Comparison of ENCODE assay signal across 12 mouse cellular contexts in the genomic region with DNA sequence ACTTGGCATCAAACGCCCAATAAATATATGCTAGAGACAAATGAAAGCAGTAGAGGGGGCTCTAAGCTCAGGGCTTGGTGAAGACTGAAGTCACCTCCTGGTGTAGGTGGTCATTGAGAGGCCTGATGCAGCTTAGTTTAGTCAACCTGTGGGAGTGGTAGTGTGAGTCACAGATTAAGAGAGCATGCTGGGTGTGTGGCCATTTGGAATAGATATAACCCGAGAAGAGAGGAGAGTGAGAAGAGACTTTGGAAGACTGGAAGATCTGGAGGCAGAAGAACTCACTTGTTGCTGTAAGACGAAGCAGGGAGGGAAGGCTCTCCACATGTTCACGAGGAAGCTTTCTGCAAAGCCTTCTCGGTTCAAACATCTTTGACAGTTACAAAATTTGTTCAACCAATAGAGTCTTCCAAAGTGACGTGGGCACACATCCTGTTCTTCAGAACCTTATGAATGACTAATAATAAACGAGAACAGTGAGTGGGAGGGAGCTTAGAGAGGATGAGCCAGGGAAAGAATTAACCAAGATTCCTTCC.
DNase-seq lines count a peak whose midpoint lies in the region; ATAC-seq and TF ChIP-seq lines count a peak whose summit lies in the region.
"Had no signal": no experiment of that assay in that cellular context is flagged by ENCODE, and none has a peak within 500 bp of the region (broad histone marks: within the 10 kb centered on the region; RNA-seq: fewer than 3 reads in every experiment).

No protein-coding gene starts in this region.

- H3K4me1 ChIP-seq in heart, postnatal 0 days (ENCODE audit: control insufficient read depth, insufficient read depth): no peaks in the 10 kb centered on the region
- H3K4me1 ChIP-seq in cortical plate, adult 2 months (ENCODE audit: control insufficient read depth, insufficient read depth, low read length): peaks cover 2% of the 10 kb centered on the region; the same call in 1 of the 2 replicates
- no peaks in the 10 kb centered on the region for H3K4me1 ChIP-seq in stomach, postnatal 0 days (replicated peaks; ENCODE audit: control insufficient read depth, insufficient read depth)
- no peaks in the 10 kb centered on the region for H3K4me1 ChIP-seq in hindbrain, embryonic 11.5 days (replicated peaks; ENCODE audit: control insufficient read depth, insufficient read depth, low read length)
- H3K4me1 ChIP-seq: embryonic facial prominence, embryonic 15.5 days; heart, embryonic 13.5 days; lung, embryonic 15.5 days had no signal

- H3K9me3 ChIP-seq in heart, postnatal 0 days (replicated peaks; ENCODE audit: control insufficient read depth, low read length): no peaks in the 10 kb centered on the region
- no peaks in the 10 kb centered on the region for H3K9me3 ChIP-seq in stomach, postnatal 0 days (ENCODE audit: control insufficient read depth, low read length)
- no peaks in the 10 kb centered on the region for H3K9me3 ChIP-seq in hindbrain, embryonic 11.5 days (ENCODE audit: control insufficient read depth, low read length)
- H3K9me3 ChIP-seq: embryonic facial prominence, embryonic 15.5 days; heart, embryonic 13.5 days; lung, embryonic 15.5 days had no signal

- peaks cover 33% of the 10 kb centered on the region for H3K36me3 ChIP-seq in heart, postnatal 0 days (replicated peaks; ENCODE audit: control insufficient read depth, insufficient read depth, low read length)
- H3K36me3 ChIP-seq in stomach, postnatal 0 days (ENCODE audit: control insufficient read depth, insufficient read depth, low read length): no peaks in the 10 kb centered on the region
- H3K36me3 ChIP-seq in hindbrain, embryonic 11.5 days (ENCODE audit: control insufficient read depth, insufficient read depth, low read length): no peaks in the 10 kb centered on the region
- H3K36me3 ChIP-seq: embryonic facial prominence, embryonic 15.5 days; lung, embryonic 15.5 days had no signal

- H3K27me3 ChIP-seq in heart, postnatal 0 days (ENCODE audit: control insufficient read depth, insufficient read depth, low read length): no peaks in the 10 kb centered on the region
- no peaks in the 10 kb centered on the region for H3K27me3 ChIP-seq in stomach, postnatal 0 days (ENCODE audit: control insufficient read depth, insufficient read depth, low read length)
- H3K27me3 ChIP-seq in hindbrain, embryonic 11.5 days (ENCODE audit: control insufficient read depth, insufficient read depth, low read length): no peaks in the 10 kb centered on the region
- H3K27me3 ChIP-seq: embryonic facial prominence, embryonic 15.5 days; heart, embryonic 13.5 days; lung, embryonic 15.5 days had no signal

- TF ChIP-seq POLR2A in cortical plate, adult 2 months (IDR thresholded peaks at IDR 0.05; ENCODE audit: extremely low read depth, insufficient read depth, low read length): no peak

- no peak overlapping the region for H3K9ac ChIP-seq in heart, postnatal 0 days (replicated peaks; ENCODE audit: low read depth, low read length)
- H3K9ac ChIP-seq in stomach, postnatal 0 days (ENCODE audit: low read length): no peak overlapping the region
- no peak overlapping the region for H3K9ac ChIP-seq in hindbrain, embryonic 11.5 days (ENCODE audit: low read depth, low read length)
- H3K9ac ChIP-seq: embryonic facial prominence, embryonic 15.5 days; heart, embryonic 13.5 days; lung, embryonic 15.5 days had no signal

- no peak overlapping the region for H3K4me2 ChIP-seq in heart, postnatal 0 days (ENCODE audit: low read depth, low read length)
- H3K4me2 ChIP-seq in stomach, postnatal 0 days (replicated peaks; ENCODE audit: low read depth): no peak overlapping the region
- no peak overlapping the region for H3K4me2 ChIP-seq in hindbrain, embryonic 11.5 days (replicated peaks; ENCODE audit: low read depth, low read length)
- H3K4me2 ChIP-seq: embryonic facial prominence, embryonic 15.5 days; heart, embryonic 13.5 days; lung, embryonic 15.5 days had no signal

- TF ChIP-seq CTCF in heart, postnatal 0 days (IDR thresholded peaks at IDR 0.05; ENCODE audit: low read depth): peak; percentile 31
- TF ChIP-seq CTCF in cortical plate, adult 2 months (IDR thresholded peaks at IDR 0.05; ENCODE audit: extremely low read depth, insufficient read depth, low read length): peak; percentile 45; the same call in 1 of the 2 replicates
- peak; percentile 60 for TF ChIP-seq CTCF in stomach, postnatal 0 days (IDR thresholded peaks at IDR 0.05; ENCODE audit: low read depth)

- no peak overlapping the region for H3K27ac ChIP-seq in heart, postnatal 0 days (ENCODE audit: low read depth)
- no peak overlapping the region for H3K27ac ChIP-seq in cortical plate, adult 2 months (ENCODE audit: insufficient read depth, low read length)
- no peak overlapping the region for H3K27ac ChIP-seq in stomach, postnatal 0 days (replicated peaks)
- no peak overlapping the region for H3K27ac ChIP-seq in hindbrain, embryonic 11.5 days (ENCODE audit: low read depth, low read length)
- H3K27ac ChIP-seq: embryonic facial prominence, embryonic 15.5 days; heart, embryonic 13.5 days; lung, embryonic 15.5 days had no signal

- DNase-seq in heart, postnatal 0 days (ENCODE audit: low spot score): no peak
- DNase-seq in heart, postnatal 4 days: no peak
- DNase-seq in right cerebral cortex, adult 2 months (ENCODE audit: low spot score in 2 of 2): peak; percentile 38 to 43
- no peak for DNase-seq in right cerebral cortex, postnatal 10 days (ENCODE audit: low spot score in 2 of 2)
- DNase-seq in stomach, postnatal 0 days (ENCODE audit: low spot score): no peak
- no peak for DNase-seq in hindbrain, embryonic 11.5 days (ENCODE audit: low spot score)
- no peak for DNase-seq in gastrocnemius, postnatal 25 days
- DNase-seq: kidney, postnatal 36 days had no signal

- 60% methylated on average over 7 of the region's 7 CpGs for WGBS in heart, postnatal 0 days
- WGBS in stomach, postnatal 0 days: 61% methylated on average over 7 of the region's 7 CpGs
- whole genome bisulfite sequencing in hindbrain, embryonic 11.5 days: 78% methylated on average over 7 of the region's 7 CpGs

- no peak for ATAC-seq in heart, postnatal 0 days (ENCODE audit: insufficient read depth, low read depth)
- ATAC-seq in stomach, postnatal 0 days (ENCODE audit: low FRiP score, low TSS enrichment): no peak
- ATAC-seq in hindbrain, embryonic 11.5 days (ENCODE audit: low FRiP score): no peak

- no peak overlapping the region for H3K4me3 ChIP-seq in heart, postnatal 0 days (ENCODE audit: low read depth, low read length)
- no peak overlapping the region for H3K4me3 ChIP-seq in cortical plate, adult 2 months (ENCODE audit: insufficient read depth, low read length)
- H3K4me3 ChIP-seq in stomach, postnatal 0 days (ENCODE audit: low read depth, low read length): no peak overlapping the region
- no peak overlapping the region for H3K4me3 ChIP-seq in hindbrain, embryonic 11.5 days (ENCODE audit: low read depth, low read length)
- H3K4me3 ChIP-seq: embryonic facial prominence, embryonic 15.5 days; heart, embryonic 13.5 days; lung, embryonic 15.5 days had no signal

- no peak for TF ChIP-seq EP300 in heart, postnatal 0 days (IDR thresholded peaks at IDR 0.05; ENCODE audit: low read depth)
- no peak for TF ChIP-seq EP300 in stomach, postnatal 0 days (optimal IDR thresholded peaks at IDR 0.05)

Comparison
In these comparisons a context has a peak if more than half of its experiments do, and no peak if none do; other contexts are left out.
1. DNase-seq: peak in right cerebral cortex, adult 2 months (2 of 2); none in heart, postnatal 0 days (single experiment), heart, postnatal 4 days (single experiment), right cerebral cortex, postnatal 10 days (0 of 2), stomach, postnatal 0 days (single experiment), hindbrain, embryonic 11.5 days (single experiment) and gastrocnemius, postnatal 25 days (single experiment).
2. Peak in every context shown above with its lines, with median percentiles within 50 percentile points of each other: CTCF ChIP-seq.